Mouse (Mus musculus): Measurements from ENCODE around the gene Psmg3.

DNA sequence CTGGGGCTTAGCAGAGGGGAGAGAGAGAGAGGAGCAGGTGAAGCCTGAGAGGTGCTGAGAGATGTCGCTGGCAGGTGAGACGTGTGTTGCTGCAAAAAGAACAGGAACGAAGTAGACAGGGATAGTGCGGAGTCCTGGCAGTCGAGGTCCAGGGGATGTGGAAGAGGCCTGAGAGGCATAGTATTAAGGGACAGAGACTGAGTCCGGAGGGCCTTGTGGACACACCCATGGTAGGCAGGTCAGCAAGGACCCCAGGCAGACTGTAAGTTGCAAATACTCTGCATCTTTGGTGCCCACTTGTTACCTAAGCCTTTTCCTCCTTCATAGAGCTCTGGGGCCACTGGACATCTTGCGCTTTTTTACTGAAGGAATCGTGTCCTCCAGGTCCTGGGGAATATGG lies 25.5 kb downstream of the Psmg3 start:
- no peak for TF ChIP-seq CTCF (IDR thresholded peaks at IDR 0.05; ENCODE audit: low read depth, low read length)
- no peak for TF ChIP-seq POLR2A (IDR thresholded peaks at IDR 0.05; ENCODE audit: borderline replicate concordance, low read depth, low read length)
